In genomic region chr17:56251136-56251829, GRCm38 (mm10) we compare ENCODE assay signal across 9 mouse cellular contexts. TPM values are rescaled to one million over a fixed set of nuclear protein-coding genes. Genes with fewer than 3 reads are reported as not detected.
A peak's percentile ranks its signal among the peaks of the same experiment; 100 is the strongest.
DNase-seq lines count a peak whose midpoint lies in the region; ATAC-seq and TF ChIP-seq lines count a peak whose summit lies in the region.
"Had no signal": no experiment of that assay in that cellular context is flagged by ENCODE, and none has a peak within 500 bp of the region (broad histone marks: within the 10 kb centered on the region; RNA-seq: fewer than 3 reads in every experiment).

No protein-coding gene starts in this region.

- no peaks in the 10 kb centered on the region for H3K36me3 ChIP-seq in ES-E14 (ENCODE audit: control insufficient read depth, insufficient read depth, low read length, poor library complexity, severe bottlenecking)
- H3K36me3 ChIP-seq in kidney, postnatal 0 days (ENCODE audit: insufficient read depth, low read length): no peaks in the 10 kb centered on the region
- no peaks in the 10 kb centered on the region for H3K36me3 ChIP-seq in liver, postnatal 0 days (replicated peaks; ENCODE audit: insufficient read depth, low read length)
- H3K36me3 ChIP-seq in neural tube, embryonic 13.5 days: no peaks in the 10 kb centered on the region

- 21% methylated on average over 6 of the region's 6 CpGs for WGBS in kidney, postnatal 0 days
- WGBS in liver, postnatal 0 days (ENCODE audit: insufficient replicate concordance): 15% methylated on average over 6 of the region's 6 CpGs
- WGBS in neural tube, embryonic 13.5 days: 19% methylated on average over 6 of the region's 6 CpGs

- ATAC-seq in kidney, postnatal 0 days (replicated peaks; ENCODE audit: low FRiP score, low read depth): no peak
- no peak for ATAC-seq in liver, postnatal 0 days
- peak; percentile 28; the same call in 1 of the 2 replicates for ATAC-seq in neural tube, embryonic 13.5 days (ENCODE audit: low read depth)

- H3K4me3 ChIP-seq in ES-E14 (ENCODE audit: insufficient read depth in 1 of 2, low read depth in 1 of 2, low read length in 2 of 2, poor library complexity in 1 of 2, severe bottlenecking in 1 of 2): no peak overlapping the region
- H3K4me3 ChIP-seq in kidney, postnatal 0 days (replicated peaks; ENCODE audit: low read depth, low read length): no peak overlapping the region
- no peak overlapping the region for H3K4me3 ChIP-seq in liver, postnatal 0 days (ENCODE audit: low read depth, low read length)
- H3K4me3 ChIP-seq in neural tube, embryonic 13.5 days: no peak overlapping the region

- H3K9me3 ChIP-seq in ES-E14 (ENCODE audit: control insufficient read depth, insufficient read depth, low read depth, low read length): no peaks in the 10 kb centered on the region
- H3K9me3 ChIP-seq in kidney, postnatal 0 days (replicated peaks; ENCODE audit: low read length): no peaks in the 10 kb centered on the region
- no peaks in the 10 kb centered on the region for H3K9me3 ChIP-seq in liver, postnatal 0 days (ENCODE audit: low read length)
- H3K9me3 ChIP-seq in neural tube, embryonic 13.5 days: no peaks in the 10 kb centered on the region

- H3K27ac ChIP-seq in ES-E14 (ENCODE audit: insufficient read depth, low read depth, low read length, poor library complexity, severe bottlenecking): peak overlapping the region; percentile 41; the same call in 1 of the 2 replicates
- H3K27ac ChIP-seq in kidney, postnatal 0 days: no peak overlapping the region
- no peak overlapping the region for H3K27ac ChIP-seq in liver, postnatal 0 days (ENCODE audit: low read depth)
- peak overlapping the region; percentile 76 for H3K27ac ChIP-seq in neural tube, embryonic 13.5 days (replicated peaks)

- no peaks in the 10 kb centered on the region for H3K27me3 ChIP-seq in kidney, postnatal 0 days (ENCODE audit: insufficient read depth, low read length)
- no peaks in the 10 kb centered on the region for H3K27me3 ChIP-seq in liver, postnatal 0 days (ENCODE audit: insufficient read depth, low read length)
- no peaks in the 10 kb centered on the region for H3K27me3 ChIP-seq in neural tube, embryonic 13.5 days

- in situ Hi-C loops in ES-E14 (cut with MboI; ENCODE audit: low sequenced_read_pairs in 2 of 2, unreplicated experiment in 2 of 2): no loop called here

- peaks cover 0 to 11% of the 10 kb centered on the region in 2 experiments; a peak in 3 of 4 replicates for H3K4me1 ChIP-seq in ES-E14 (ENCODE audit: control insufficient read depth in 2 of 2, insufficient read depth in 2 of 2, low read length in 2 of 2, poor library complexity in 1 of 2)
- H3K4me1 ChIP-seq in kidney, postnatal 0 days (replicated peaks; ENCODE audit: insufficient read depth, low read length): no peaks in the 10 kb centered on the region
- H3K4me1 ChIP-seq in liver, postnatal 0 days (ENCODE audit: insufficient read depth): peaks cover 6% of the 10 kb centered on the region
- H3K4me1 ChIP-seq in neural tube, embryonic 13.5 days (replicated peaks): peaks cover 24% of the 10 kb centered on the region

- no peak for TF ChIP-seq EP300 in liver, postnatal 0 days (IDR thresholded peaks at IDR 0.05; ENCODE audit: low read depth)

- H3K4me2 ChIP-seq in kidney, postnatal 0 days (ENCODE audit: low read length): no peak overlapping the region
- H3K4me2 ChIP-seq in liver, postnatal 0 days (ENCODE audit: low read depth, low read length): no peak overlapping the region
- peak overlapping the region; percentile 25; the same call in 1 of the 2 replicates for H3K4me2 ChIP-seq in neural tube, embryonic 13.5 days

- 0 out of 2 replicates have a peak overlapping the region, but pooled peaks have one; percentile 1 for H3K9ac ChIP-seq in ES-E14 (ENCODE audit: insufficient read depth, low read depth, low read length, poor library complexity, severe bottlenecking)
- H3K9ac ChIP-seq in kidney, postnatal 0 days (ENCODE audit: low read depth, low read length): no peak overlapping the region
- H3K9ac ChIP-seq in liver, postnatal 0 days (replicated peaks): no peak overlapping the region
- no peak overlapping the region for H3K9ac ChIP-seq in neural tube, embryonic 13.5 days

- peak; percentile 71 for TF ChIP-seq CTCF in kidney, postnatal 0 days (IDR thresholded peaks at IDR 0.05; ENCODE audit: low read depth)
- TF ChIP-seq CTCF in liver, postnatal 0 days (IDR thresholded peaks at IDR 0.05; ENCODE audit: low read depth): peak; percentile 84

- DNase-seq in 416B (ENCODE audit: low read depth) (peak; percentile 78), ES-E14 (ENCODE audit: low read depth, low spot score) (no peak)
- peak; percentile 71 to 85 for DNase-seq in cerebellum, postnatal 25 days
- peak; percentile 63 for DNase-seq in gastrocnemius, postnatal 10 days
- DNase-seq in kidney, postnatal 0 days (ENCODE audit: low spot score): peak; percentile 81
- DNase-seq in liver, postnatal 0 days: peak; percentile 79
- peak; percentile 53 for DNase-seq in testis, postnatal 14 days (ENCODE audit: low spot score)

TF ChIP-seq in ES-E14, 5 proteins besides CTCF, POLR2A, EP300 and RAD21:
- TF ChIP-seq MAFK (IDR thresholded peaks at IDR 0.05; ENCODE audit: insufficient read depth, low read depth, low read length) (no peak), ZNF384 (IDR thresholded peaks at IDR 0.05; ENCODE audit: low read depth, low read length) (peak; percentile 87), HCFC1 (IDR thresholded peaks at IDR 0.05; ENCODE audit: borderline replicate concordance, insufficient read depth, low read length) (peak; percentile 48; the same call in 1 of the 2 replicates), ZC3H11A (IDR thresholded peaks at IDR 0.05; ENCODE audit: borderline replicate concordance, low read depth, low read length) (0 out of 2 replicates have a peak, but pooled peaks have one; percentile 7)

RNA-seq across cellular contexts. Expression of gene Fem1a, which starts 5.3 kb away (rescaled TPM):
- 18.8 and 18.9 TPM in 2 replicates for total RNA-seq in ES-E14 (2012; rRNA removed)
- 10 to 100 TPM; 91.9 to 99.8 TPM for total RNA-seq in gastrocnemius, postnatal 10 days (2021)
- 11.7 TPM in 2 replicates for polyA plus RNA-seq in kidney, postnatal 0 days (2015; fragmentation: Nextera tagmentation; extraction: Ambion mirVana)
- 5.1 and 5.2 TPM in 2 replicates for polyA plus RNA-seq in liver, postnatal 0 days (2015; fragmentation: Nextera tagmentation; extraction: Ambion mirVana)
- 16.6 and 19.1 TPM in 2 replicates for polyA plus RNA-seq in neural tube, embryonic 13.5 days (2015; fragmentation: Nextera tagmentation; extraction: Ambion mirVana)

RNA-seq across cellular contexts. Expression of gene Ticam1, which starts 25.3 kb away (rescaled TPM):
- 2.4 and 2.8 TPM in 2 replicates for total RNA-seq in ES-E14 (2012; rRNA removed)
- total RNA-seq in gastrocnemius, postnatal 10 days (2021): 1 to 10 TPM; 6.6 to 6.8 TPM
- polyA plus RNA-seq in kidney, postnatal 0 days (2015; fragmentation: Nextera tagmentation; extraction: Ambion mirVana): 6.9 and 7.7 TPM in 2 replicates
- 2.6 and 3.1 TPM in 2 replicates for polyA plus RNA-seq in liver, postnatal 0 days (2015; fragmentation: Nextera tagmentation; extraction: Ambion mirVana)
- 1.5 and 1.7 TPM in 2 replicates for polyA plus RNA-seq in neural tube, embryonic 13.5 days (2015; fragmentation: Nextera tagmentation; extraction: Ambion mirVana)

RNA-seq across cellular contexts. Expression of gene Dpp9, which starts 32.6 kb away (rescaled TPM):
- 27.4 and 27.5 TPM in 2 replicates for total RNA-seq in ES-E14 (2012; rRNA removed)
- total RNA-seq in gastrocnemius, postnatal 10 days (2021): 10 to 100 TPM; 21.7 to 24.3 TPM
- polyA plus RNA-seq in kidney, postnatal 0 days (2015; fragmentation: Nextera tagmentation; extraction: Ambion mirVana): 22.1 and 25.2 TPM in 2 replicates
- polyA plus RNA-seq in liver, postnatal 0 days (2015; fragmentation: Nextera tagmentation; extraction: Ambion mirVana): 10.2 and 12.1 TPM in 2 replicates
- polyA plus RNA-seq in neural tube, embryonic 13.5 days (2015; fragmentation: Nextera tagmentation; extraction: Ambion mirVana): 25.7 and 26.3 TPM in 2 replicates

RNA-seq across cellular contexts. Expression of gene Plin3, which starts 41.4 kb away (rescaled TPM):
- total RNA-seq in ES-E14 (2012; rRNA removed): 40.5 and 53.9 TPM in 2 replicates
- total RNA-seq in gastrocnemius, postnatal 10 days (2021): 10 to 100 TPM; 37.2 to 41.7 TPM
- polyA plus RNA-seq in kidney, postnatal 0 days (2015; fragmentation: Nextera tagmentation; extraction: Ambion mirVana): 69.6 and 75.2 TPM in 2 replicates
- 25.8 and 26.8 TPM in 2 replicates for polyA plus RNA-seq in liver, postnatal 0 days (2015; fragmentation: Nextera tagmentation; extraction: Ambion mirVana)
- 21.5 and 24.7 TPM in 2 replicates for polyA plus RNA-seq in neural tube, embryonic 13.5 days (2015; fragmentation: Nextera tagmentation; extraction: Ambion mirVana)

RNA-seq across cellular contexts. Expression of gene Arrdc5, which starts 48.8 kb away (rescaled TPM):
- total RNA-seq in ES-E14 (2012; rRNA removed): 0.21 TPM in 1 of 2 replicates, not detected in the other
- total RNA-seq in gastrocnemius, postnatal 10 days (2021): not detected
- polyA plus RNA-seq in kidney, postnatal 0 days (2015; fragmentation: Nextera tagmentation; extraction: Ambion mirVana): not detected in 2 replicates
- not detected in 2 replicates for polyA plus RNA-seq in liver, postnatal 0 days (2015; fragmentation: Nextera tagmentation; extraction: Ambion mirVana)
- polyA plus RNA-seq in neural tube, embryonic 13.5 days (2015; fragmentation: Nextera tagmentation; extraction: Ambion mirVana): not detected in 2 replicates
- total RNA-seq: gastrocnemius, postnatal 4 days had no signal

Comparison
In these comparisons a context has a peak if more than half of its experiments do, and no peak if none do; other contexts are left out.
1. H3K27ac ChIP-seq: peak in ES-E14 (single experiment) and neural tube, embryonic 13.5 days (single experiment); none in kidney, postnatal 0 days (single experiment) and liver, postnatal 0 days (single experiment).